Mouse (Mus musculus) CH12.LX (cell line): Measurements from ENCODE around the gene Sectm1b.

Source experiments
- CTCF ChIP-seq, 2 experiments: IDR thresholded peaks in 1 of 2; conservative IDR thresholded peaks in 1 of 2; 2 replicates each; pipeline ENCODE4 v1.5.1; 2011 to 2012; ENCODE audit warnings: low read depth in 2 of 2, low read length in 2 of 2, improper control_type of control experiment in 1 of 2, inconsistent platforms in 1 of 2, mild to moderate bottlenecking in 1 of 2, moderate library complexity in 1 of 2
- ELF1 ChIP-seq: IDR thresholded peaks from 2 replicates; pipeline ENCODE4 v1.6.1; 2014; ENCODE audit warnings: low read depth, mild to moderate bottlenecking, inconsistent platforms, low read length, improper control_type of control experiment
- EP300 ChIP-seq: IDR thresholded peaks from 2 replicates; pipeline ENCODE4 v1.6.1; 2011; ENCODE audit warnings: low read length, improper control_type of control experiment
- MEF2A ChIP-seq: IDR thresholded peaks from 2 replicates; pipeline ENCODE4 v1.6.1; 2014; ENCODE audit warnings: low read depth, mild to moderate bottlenecking, inconsistent platforms, low read length, improper control_type of control experiment, borderline replicate concordance
- MYC ChIP-seq: IDR thresholded peaks from 2 replicates; pipeline ENCODE4 v1.6.1; 2011; ENCODE audit warnings: low read depth, mild to moderate bottlenecking, improper control_type of control experiment, low read length
- PAX5 ChIP-seq: IDR thresholded peaks from 2 replicates; pipeline ENCODE4 v1.6.1; 2012; ENCODE audit warnings: low read length, inconsistent platforms, mixed read lengths
- POLR2A ChIP-seq: IDR thresholded peaks from 2 replicates; pipeline ENCODE4 v1.6.1; 2011; ENCODE audit warnings: low read depth, mild to moderate bottlenecking, improper control_type of control experiment, low read length
- SIN3A ChIP-seq: IDR thresholded peaks from 2 replicates; pipeline ENCODE4 v1.6.1; 2012; ENCODE audit warnings: low read length, improper control_type of control experiment, inconsistent platforms
- TCF12 ChIP-seq: IDR thresholded peaks from 2 replicates; pipeline ENCODE4 v1.6.1; 2014; ENCODE audit warnings: low read depth, mild to moderate bottlenecking, inconsistent platforms, low read length, improper control_type of control experiment
- USF1 ChIP-seq: IDR thresholded peaks from 2 replicates; pipeline ENCODE4 v1.6.1; 2014; ENCODE audit warnings: low read depth, mild to moderate bottlenecking, inconsistent platforms, low read length, improper control_type of control experiment
- ZMIZ1 ChIP-seq: IDR thresholded peaks from 2 replicates; pipeline ENCODE4 v1.6.1; 2012; ENCODE audit warnings: low read depth, mild to moderate bottlenecking, inconsistent platforms, low read length, improper control_type of control experiment

- TF ChIP-seq TCF12 (no peak), CTCF (conservative IDR thresholded peaks at IDR 0.05 in 1 of 2, IDR thresholded peaks at IDR 0.05 in 1 of 2; ENCODE audit: low read depth in 2 of 2, low read length in 2 of 2) (no peak), ZMIZ1 (no peak), ELF1 (no peak), MYC (no peak), PAX5 (no peak), USF1 (no peak), MEF2A (no peak), POLR2A (no peak), EP300 (no peak), SIN3A (no peak)
Observed at GRCm38 (mm10) chr11:121086296-121086695, 22.9 kb upstream of the Sectm1b start.
